26 mouse cellular contexts compared by ENCODE assay signal in genomic region chr4:43582241-43582640, GRCm38 (mm10). TPM values are rescaled to one million over a fixed set of nuclear protein-coding genes. Genes with fewer than 3 reads are reported as not detected.
DNase-seq lines count a peak whose midpoint lies in the region; ATAC-seq and TF ChIP-seq lines count a peak whose summit lies in the region.
"Had no signal": no experiment of that assay in that cellular context is flagged by ENCODE, and none has a peak within 500 bp of the region (broad histone marks: within the 10 kb centered on the region; RNA-seq: fewer than 3 reads in every experiment).

No protein-coding gene starts in this region.

- H3K4me1 ChIP-seq in heart, embryonic 11.5 days (ENCODE audit: control insufficient read depth, insufficient read depth, low read length), result peaks cover 11% of the 10 kb centered on the region
- H3K4me1 ChIP-seq in liver, embryonic 12.5 days, result peaks cover 40% of the 10 kb centered on the region
- H3K4me1 ChIP-seq in liver, postnatal 0 days (ENCODE audit: insufficient read depth), result peaks cover 15% of the 10 kb centered on the region

- H3K4me3 ChIP-seq in heart, embryonic 11.5 days (ENCODE audit: low read depth, low read length), result no peak overlapping the region
- no peak overlapping the region for H3K4me3 ChIP-seq in liver, embryonic 12.5 days
- no peak overlapping the region for H3K4me3 ChIP-seq in liver, postnatal 0 days (ENCODE audit: low read depth, low read length)
- H3K4me3 ChIP-seq: embryonic facial prominence, embryonic 12.5 days; embryonic facial prominence, embryonic 15.5 days; gastrocnemius, adult 2 months; heart, embryonic 13.5 days had no signal

- H3K27me3 ChIP-seq in heart, embryonic 11.5 days (ENCODE audit: control insufficient read depth, insufficient read depth, low read length), result no peaks in the 10 kb centered on the region
- H3K27me3 ChIP-seq in liver, embryonic 12.5 days (replicated peaks), result no peaks in the 10 kb centered on the region
- H3K27me3 ChIP-seq in liver, postnatal 0 days (ENCODE audit: insufficient read depth, low read length), result no peaks in the 10 kb centered on the region
- H3K27me3 ChIP-seq: embryonic facial prominence, embryonic 12.5 days; embryonic facial prominence, embryonic 15.5 days; heart, embryonic 13.5 days had no signal

- no peak for TF ChIP-seq CTCF in liver, postnatal 0 days (IDR thresholded peaks at IDR 0.05; ENCODE audit: low read depth)

- peaks cover 14% of the 10 kb centered on the region for H3K36me3 ChIP-seq in heart, embryonic 11.5 days (ENCODE audit: control insufficient read depth, insufficient read depth, low read length)
- H3K36me3 ChIP-seq in liver, embryonic 12.5 days, result peaks cover 48% of the 10 kb centered on the region
- peaks cover 39% of the 10 kb centered on the region for H3K36me3 ChIP-seq in liver, postnatal 0 days (replicated peaks; ENCODE audit: insufficient read depth, low read length)

- DNase-seq in heart, adult 11 months, result peak; percentile 76
- DNase-seq in liver, postnatal 0 days, result no peak
- peak; percentile 67 for DNase-seq in 416B (ENCODE audit: low read depth)
- DNase-seq in lung, postnatal 25 days (ENCODE audit: low spot score), result no peak
- DNase-seq: adrenal gland, adult 8-10 months; adrenal gland, postnatal 25 days; cerebellum, adult 11-12 months; cerebellum, adult 8-10 months; cerebellum, postnatal 14 days; forebrain, postnatal 0 days; gastrocnemius, adult 2 months; gastrocnemius, postnatal 14 days; heart, adult 18-20 months; heart, postnatal 14 days; heart, postnatal 4 days had no signal

- ATAC-seq in heart, embryonic 11.5 days (replicated peaks; ENCODE audit: insufficient number of reproducible peaks, low FRiP score, low TSS enrichment), result no peak
- ATAC-seq in liver, embryonic 12.5 days, result no peak
- ATAC-seq in liver, postnatal 0 days, result no peak
- ATAC-seq: activated CD4-positive, CD25-positive, alpha-beta regulatory T cell, adult 4 months; forebrain, embryonic 14.5 days; forebrain, postnatal 0 days; hindbrain, postnatal 0 days; inflammation-experienced regulatory T-cells, adult 6 months had no signal

- 92% methylated on average over 5 of the region's 5 CpGs for WGBS in heart, embryonic 11.5 days (ENCODE audit: insufficient replicate concordance)
- 78% methylated on average over 5 of the region's 5 CpGs for whole genome bisulfite sequencing in liver, embryonic 12.5 days (ENCODE audit: insufficient replicate concordance)
- whole genome bisulfite sequencing in liver, postnatal 0 days (ENCODE audit: insufficient replicate concordance), result 78% methylated on average over 5 of the region's 5 CpGs

- H3K9ac ChIP-seq in heart, embryonic 11.5 days (ENCODE audit: low read depth, low read length), result no peak overlapping the region
- no peak overlapping the region for H3K9ac ChIP-seq in liver, embryonic 12.5 days
- no peak overlapping the region for H3K9ac ChIP-seq in liver, postnatal 0 days (replicated peaks)
- H3K9ac ChIP-seq: embryonic facial prominence, embryonic 12.5 days; embryonic facial prominence, embryonic 15.5 days; forebrain, postnatal 0 days; heart, embryonic 13.5 days; hindbrain, embryonic 14.5 days had no signal

- H3K9me3 ChIP-seq in heart, embryonic 11.5 days (replicated peaks; ENCODE audit: control insufficient read depth, low read length), result no peaks in the 10 kb centered on the region
- no peaks in the 10 kb centered on the region for H3K9me3 ChIP-seq in liver, embryonic 12.5 days (replicated peaks)
- no peaks in the 10 kb centered on the region for H3K9me3 ChIP-seq in liver, postnatal 0 days (ENCODE audit: low read length)
- H3K9me3 ChIP-seq: embryonic facial prominence, embryonic 12.5 days; embryonic facial prominence, embryonic 15.5 days; heart, embryonic 13.5 days had no signal

- no peak overlapping the region for H3K4me2 ChIP-seq in heart, embryonic 11.5 days
- H3K4me2 ChIP-seq in liver, embryonic 12.5 days, result no peak overlapping the region
- H3K4me2 ChIP-seq in liver, postnatal 0 days (ENCODE audit: low read depth, low read length), result no peak overlapping the region
- H3K4me2 ChIP-seq: embryonic facial prominence, embryonic 12.5 days; embryonic facial prominence, embryonic 15.5 days; heart, embryonic 13.5 days; hindbrain, embryonic 14.5 days had no signal

- TF ChIP-seq EP300 in liver, postnatal 0 days (IDR thresholded peaks at IDR 0.05; ENCODE audit: low read depth), result no peak

- no peak overlapping the region for H3K27ac ChIP-seq in heart, embryonic 11.5 days (ENCODE audit: low read depth, low read length)
- H3K27ac ChIP-seq in liver, embryonic 12.5 days, result 0 out of 2 replicates have a peak overlapping the region, but pooled peaks have one; percentile 1
- no peak overlapping the region for H3K27ac ChIP-seq in liver, postnatal 0 days (ENCODE audit: low read depth)
- H3K27ac ChIP-seq: embryonic facial prominence, embryonic 12.5 days; embryonic facial prominence, embryonic 15.5 days; heart, embryonic 13.5 days; hindbrain, embryonic 14.5 days; hindbrain, postnatal 0 days had no signal

RNA-seq across cellular contexts. Expression of gene Msmp, which starts 2.1 kb away (rescaled TPM):
- not detected in 2 replicates for polyA plus RNA-seq in heart, embryonic 11.5 days (2014; fragmentation: Nextera tagmentation; extraction: Ambion mirVana)
- polyA plus RNA-seq in liver, embryonic 12.5 days (2016; fragmentation: Nextera tagmentation; extraction: Ambion mirVana), result 1.1 TPM in 1 of 2 replicates, not detected in the other
- polyA plus RNA-seq in liver, postnatal 0 days (2015; fragmentation: Nextera tagmentation; extraction: Ambion mirVana), result 0.96 TPM in 1 of 2 replicates, not detected in the other
- polyA plus RNA-seq: activated CD4-positive, CD25-positive, alpha-beta regulatory T cell, adult 4 months; frontal cortex, adult 2 months; inflammation-experienced regulatory T-cells, adult 6 months had no signal

RNA-seq across cellular contexts. Expression of gene Gba2, which starts 3.6 kb away (rescaled TPM):
- polyA plus RNA-seq in heart, embryonic 11.5 days (2014; fragmentation: Nextera tagmentation; extraction: Ambion mirVana), result 14.3 and 18.4 TPM in 2 replicates
- polyA plus RNA-seq in liver, embryonic 12.5 days (2016; fragmentation: Nextera tagmentation; extraction: Ambion mirVana), result 23.5 and 23.6 TPM in 2 replicates
- 7.3 and 8.4 TPM in 2 replicates for polyA plus RNA-seq in liver, postnatal 0 days (2015; fragmentation: Nextera tagmentation; extraction: Ambion mirVana)

RNA-seq across cellular contexts. Expression of gene Rgp1, which starts 3.7 kb away (rescaled TPM):
- polyA plus RNA-seq in heart, embryonic 11.5 days (2014; fragmentation: Nextera tagmentation; extraction: Ambion mirVana), result 20.1 and 32.5 TPM in 2 replicates
- 17.4 and 18.0 TPM in 2 replicates for polyA plus RNA-seq in liver, embryonic 12.5 days (2016; fragmentation: Nextera tagmentation; extraction: Ambion mirVana)
- 6.3 and 7.3 TPM in 2 replicates for polyA plus RNA-seq in liver, postnatal 0 days (2015; fragmentation: Nextera tagmentation; extraction: Ambion mirVana)

RNA-seq across cellular contexts. Expression of gene Tln1, which starts 19.8 kb away (rescaled TPM):
- polyA plus RNA-seq in heart, embryonic 11.5 days (2014; fragmentation: Nextera tagmentation; extraction: Ambion mirVana), result 74.2 and 86.2 TPM in 2 replicates
- polyA plus RNA-seq in liver, embryonic 12.5 days (2016; fragmentation: Nextera tagmentation; extraction: Ambion mirVana), result 73.3 and 75.5 TPM in 2 replicates
- polyA plus RNA-seq in liver, postnatal 0 days (2015; fragmentation: Nextera tagmentation; extraction: Ambion mirVana), result 30.0 and 34.2 TPM in 2 replicates

RNA-seq across cellular contexts. Expression of gene Creb3, which starts 20.1 kb away (rescaled TPM):
- 59.7 and 77.1 TPM in 2 replicates for polyA plus RNA-seq in heart, embryonic 11.5 days (2014; fragmentation: Nextera tagmentation; extraction: Ambion mirVana)
- polyA plus RNA-seq in liver, embryonic 12.5 days (2016; fragmentation: Nextera tagmentation; extraction: Ambion mirVana), result 17.9 and 19.7 TPM in 2 replicates
- polyA plus RNA-seq in liver, postnatal 0 days (2015; fragmentation: Nextera tagmentation; extraction: Ambion mirVana), result 36.2 and 41.2 TPM in 2 replicates

Comparison
In these comparisons a context has a peak if more than half of its experiments do, and no peak if none do; other contexts are left out.
1. DNase-seq: peak in heart, adult 11 months (single experiment) and 416B (single experiment); none in liver, postnatal 0 days (single experiment) and lung, postnatal 25 days (single experiment).